ENCODE assay signal across 28 mouse cellular contexts in the genomic region with DNA sequence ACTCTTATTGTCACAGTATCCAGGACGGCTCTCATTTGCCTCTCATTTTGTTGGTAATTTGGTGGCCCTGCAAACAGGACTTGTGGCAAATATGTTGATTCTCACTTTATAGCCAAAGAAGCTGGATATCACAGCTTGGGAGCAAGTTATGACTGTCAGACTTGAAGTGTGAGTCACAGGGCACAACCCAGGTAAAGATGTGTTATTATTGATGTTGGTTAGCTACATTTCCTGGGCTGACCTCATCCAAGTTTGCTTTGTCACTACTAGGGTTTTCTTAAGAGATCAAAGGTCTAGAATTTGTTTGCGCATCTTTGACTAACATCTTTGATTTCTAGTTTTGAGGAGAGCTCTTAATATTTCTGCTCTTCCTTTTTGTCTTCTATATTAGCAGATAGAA.
A peak's percentile ranks its signal among the peaks of the same experiment; 100 is the strongest.
DNase-seq lines count a peak whose midpoint lies in the region; ATAC-seq lines count a peak whose summit lies in the region.
"Had no signal": no experiment of that assay in that cellular context is flagged by ENCODE, and none has a peak within 500 bp of the region (broad histone marks: within the 10 kb centered on the region; RNA-seq: fewer than 3 reads in every experiment).

No protein-coding gene starts in this region.

- no peaks in the 10 kb centered on the region for H3K4me1 ChIP-seq in hindbrain, embryonic 13.5 days (replicated peaks)
- no peaks in the 10 kb centered on the region for H3K4me1 ChIP-seq in midbrain, embryonic 16.5 days (ENCODE audit: control insufficient read depth, insufficient read depth, low read length)
- H3K4me1 ChIP-seq: embryonic facial prominence, embryonic 12.5 days; embryonic facial prominence, embryonic 15.5 days; forebrain, embryonic 12.5 days; forebrain, embryonic 15.5 days; hindbrain, embryonic 15.5 days had no signal

- H3K9ac ChIP-seq in hindbrain, embryonic 13.5 days: no peak overlapping the region
- H3K9ac ChIP-seq in midbrain, embryonic 16.5 days (ENCODE audit: low read depth, low read length): no peak overlapping the region
- H3K9ac ChIP-seq: embryonic facial prominence, embryonic 12.5 days; embryonic facial prominence, embryonic 15.5 days; forebrain, embryonic 12.5 days; forebrain, embryonic 15.5 days; hindbrain, embryonic 15.5 days had no signal

- 95% methylated on average over 2 of the region's 2 CpGs for WGBS in hindbrain, embryonic 13.5 days
- 90% methylated on average over 2 of the region's 2 CpGs for WGBS in midbrain, embryonic 16.5 days

- no peaks in the 10 kb centered on the region for H3K9me3 ChIP-seq in hindbrain, embryonic 13.5 days
- H3K9me3 ChIP-seq in midbrain, embryonic 16.5 days (replicated peaks; ENCODE audit: control insufficient read depth, low read length, poor library complexity, severe bottlenecking): no peaks in the 10 kb centered on the region
- H3K9me3 ChIP-seq: embryonic facial prominence, embryonic 12.5 days; embryonic facial prominence, embryonic 15.5 days; forebrain, embryonic 12.5 days; forebrain, embryonic 15.5 days; G1E; hindbrain, embryonic 15.5 days had no signal

- no peak overlapping the region for H3K4me3 ChIP-seq in hindbrain, embryonic 13.5 days
- H3K4me3 ChIP-seq in midbrain, embryonic 16.5 days (ENCODE audit: low read depth, low read length): no peak overlapping the region
- H3K4me3 ChIP-seq: embryonic facial prominence, embryonic 12.5 days; embryonic facial prominence, embryonic 15.5 days; forebrain, embryonic 12.5 days; forebrain, embryonic 15.5 days; hindbrain, embryonic 15.5 days had no signal

- H3K27me3 ChIP-seq in hindbrain, embryonic 13.5 days: no peaks in the 10 kb centered on the region
- no peaks in the 10 kb centered on the region for H3K27me3 ChIP-seq in midbrain, embryonic 16.5 days (ENCODE audit: control insufficient read depth, insufficient read depth, low read depth, low read length)
- H3K27me3 ChIP-seq: CH12.LX; embryonic facial prominence, embryonic 12.5 days; embryonic facial prominence, embryonic 15.5 days; forebrain, embryonic 12.5 days; forebrain, embryonic 15.5 days; hindbrain, embryonic 15.5 days; Patski had no signal

- DNase-seq in CD4-positive helper T cell, adult 2 months (ENCODE audit: low read depth, low spot score): peak; percentile 61
- peak; percentile 55 for DNase-seq in naive thymus-derived CD4-positive, alpha-beta T cell, adult 2 months (ENCODE audit: low read depth)
- DNase-seq: adrenal gland, postnatal 10 days; adrenal gland, postnatal 36 days; cerebellum, adult 18-20 months; cerebellum, adult 9-10 months; cerebellum, postnatal 25 days; gastrocnemius, postnatal 10 days; gastrocnemius, postnatal 36 days; heart, adult 11 months; heart, postnatal 36 days; kidney, adult 18-20 months; kidney, adult 9 months had no signal

- no peak overlapping the region for H3K4me2 ChIP-seq in hindbrain, embryonic 13.5 days
- no peak overlapping the region for H3K4me2 ChIP-seq in midbrain, embryonic 16.5 days (ENCODE audit: low read length)
- H3K4me2 ChIP-seq: embryonic facial prominence, embryonic 12.5 days; embryonic facial prominence, embryonic 15.5 days; forebrain, embryonic 12.5 days; forebrain, embryonic 15.5 days; heart, embryonic 11.5 days; hindbrain, embryonic 15.5 days had no signal

- peak; percentile 24 for ATAC-seq in CD4-positive, CD25-positive, alpha-beta regulatory T cell, adult 4 months
- peak; percentile 51 for ATAC-seq in activated CD4-positive, CD25-positive, alpha-beta regulatory T cell, adult 4 months
- ATAC-seq in frontal cortex, adult (ENCODE audit: low TSS enrichment): no peak
- ATAC-seq in hindbrain, embryonic 13.5 days (ENCODE audit: low FRiP score): no peak
- no peak for ATAC-seq in midbrain, embryonic 16.5 days
- ATAC-seq: forebrain, embryonic 15.5 days; intestine, embryonic 16.5 days; Patski had no signal

- H3K27ac ChIP-seq in hindbrain, embryonic 13.5 days: no peak overlapping the region
- H3K27ac ChIP-seq in midbrain, embryonic 16.5 days (ENCODE audit: low read length): no peak overlapping the region
- H3K27ac ChIP-seq: embryonic facial prominence, embryonic 12.5 days; embryonic facial prominence, embryonic 15.5 days; forebrain, embryonic 12.5 days; forebrain, embryonic 15.5 days; hindbrain, embryonic 15.5 days had no signal

- H3K36me3 ChIP-seq in hindbrain, embryonic 13.5 days: no peaks in the 10 kb centered on the region
- H3K36me3 ChIP-seq in midbrain, embryonic 16.5 days (ENCODE audit: control insufficient read depth, insufficient read depth, low read length): no peaks in the 10 kb centered on the region
- H3K36me3 ChIP-seq: embryonic facial prominence, embryonic 12.5 days; embryonic facial prominence, embryonic 15.5 days; forebrain, embryonic 12.5 days; forebrain, embryonic 15.5 days; hindbrain, embryonic 15.5 days had no signal

Comparison
In these comparisons a context has a peak if more than half of its experiments do, and no peak if none do; other contexts are left out.
1. ATAC-seq: peak in CD4-positive, CD25-positive, alpha-beta regulatory T cell, adult 4 months (single experiment) and activated CD4-positive, CD25-positive, alpha-beta regulatory T cell, adult 4 months (single experiment); none in frontal cortex, adult (single experiment), hindbrain, embryonic 13.5 days (single experiment) and midbrain, embryonic 16.5 days (single experiment).